Mouse (Mus musculus): ENCODE results near the gene Psat1.

Psat1 gene

GRCm38 (mm10) chr19:15855379-15855778, 91.8 kb downstream of the Psat1 start:
- DNase-seq = no peak
